Mouse (Mus musculus) cerebellum, adult 2 months (tissue): ENCODE data around the gene Txnip.
A peak's percentile ranks its signal among the peaks of the same experiment; 100 is the strongest.

Experiments used
- CTCF ChIP-seq: fragments of 200-500 bp; IDR thresholded peaks from 2 replicates; pipeline ENCODE4 v1.5.1; 2011; ENCODE audit warnings: low read depth, mild to moderate bottlenecking, control low read depth, low read length, moderate library complexity, borderline replicate concordance; ENCODE audit not compliant: insufficient read depth
- POLR2A ChIP-seq: fragments of 200-500 bp; IDR thresholded peaks from 2 replicates; pipeline ENCODE4 v1.6.1; 2011; ENCODE audit warnings: low read length, control low read depth, borderline replicate concordance; ENCODE audit not compliant: insufficient read depth

- TF ChIP-seq CTCF = no peak
- TF ChIP-seq POLR2A = peak; percentile 47; the same call in 1 of the 2 replicates
Observed at GRCm38 (mm10) chr3:96600639-96601250, 43.0 kb downstream of the Txnip start, which contains the start of gene Lix1l.
